Mouse (Mus musculus) adrenal gland, postnatal 0 days (tissue): ENCODE results near the gene Ifi27l2b. TPM values are rescaled to one million over a fixed set of nuclear protein-coding genes. Genes with fewer than 3 reads are reported as not detected.

Experiments used
- polyA plus RNA-seq: library from polyadenylated mRNA; unstranded; fragments of >200 nt; fragmentation: Nextera tagmentation; extraction: Ambion mirVana; gene quantifications from 2 replicates; pipeline ENCODE4 v1.2.1, GENCODE M21; 2015

Ifi27l2b gene
- polyA plus RNA-seq, result 0.25 and 1.2 TPM in 2 replicates

DNA sequence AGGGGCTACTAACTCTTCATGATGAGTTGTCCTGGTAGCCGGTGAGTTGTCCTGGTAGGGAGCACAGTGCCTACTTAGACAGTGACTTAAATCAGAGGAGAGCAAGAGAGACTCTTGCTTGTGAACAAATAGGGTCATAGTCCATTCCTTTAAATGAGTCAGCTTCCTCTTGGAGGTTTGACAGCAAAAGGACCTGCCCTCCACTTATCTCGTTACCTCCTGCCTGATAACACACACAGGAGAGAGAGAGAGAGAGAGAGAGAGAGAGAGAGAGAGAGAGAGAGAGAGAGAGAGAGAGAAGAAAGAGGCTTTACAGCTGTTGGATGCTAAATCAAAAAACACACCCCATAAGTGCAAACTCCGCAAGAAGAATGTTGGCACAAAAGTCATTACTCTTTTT, at the start of gene Ifi27l2b:
Ifi27l2b (minus strand) TSS at position 84 of the 400 bp plus-strand sequence.

GRCm38 (mm10) chr12:103443524-103443923, 13.5 kb downstream of the Ifi27l2b start, which contains the start of gene Ifi27l2a:
Ifi27l2a (minus strand) TSS chr12:103443680.

DNA sequence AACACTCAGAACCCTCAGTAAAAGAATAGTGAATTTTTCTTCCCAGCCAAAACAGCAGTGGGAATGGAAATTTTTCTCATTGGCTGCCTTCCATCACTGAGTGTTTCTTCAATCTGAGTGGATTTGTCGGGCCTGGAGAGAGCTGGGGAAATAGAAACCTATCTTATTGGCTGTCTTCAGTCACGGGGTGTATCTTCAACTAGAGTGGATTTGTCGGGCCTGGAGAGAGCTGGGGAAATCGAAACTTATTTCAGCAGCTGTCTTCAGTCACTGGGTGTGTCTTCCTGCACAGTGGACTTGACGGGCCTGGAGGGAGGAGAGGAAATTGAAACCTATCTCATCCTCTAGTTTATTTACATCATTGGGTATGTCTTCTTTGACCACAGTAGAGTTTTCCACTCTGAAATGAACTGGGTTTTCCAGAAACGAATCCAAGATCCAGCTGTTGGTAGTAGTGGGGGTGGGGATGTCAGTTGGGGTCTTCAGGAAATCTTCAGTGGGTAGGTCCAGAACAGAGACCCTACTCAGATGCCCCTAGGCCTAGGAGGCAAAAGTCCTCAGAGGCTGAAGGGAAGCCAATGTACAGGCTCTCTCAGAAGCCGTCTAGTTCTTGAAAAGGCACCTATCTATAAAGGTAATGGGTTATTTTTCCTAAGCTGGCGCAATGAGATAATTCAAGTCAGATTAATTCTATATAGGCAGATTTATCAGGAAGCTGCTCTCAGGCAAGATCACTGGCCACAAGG, 22.9 kb downstream of the Ifi27l2b start, which contains the start of gene Ifi27:
Ifi27 (plus strand) TSS at position 226 of the 746 bp plus-strand sequence.

GRCm38 (mm10) chr12:103425729-103426470, 31.1 kb downstream of the Ifi27l2b start, which contains the start of gene Ddx24:
Ddx24 (minus strand) TSS chr12:103425830.

DNA sequence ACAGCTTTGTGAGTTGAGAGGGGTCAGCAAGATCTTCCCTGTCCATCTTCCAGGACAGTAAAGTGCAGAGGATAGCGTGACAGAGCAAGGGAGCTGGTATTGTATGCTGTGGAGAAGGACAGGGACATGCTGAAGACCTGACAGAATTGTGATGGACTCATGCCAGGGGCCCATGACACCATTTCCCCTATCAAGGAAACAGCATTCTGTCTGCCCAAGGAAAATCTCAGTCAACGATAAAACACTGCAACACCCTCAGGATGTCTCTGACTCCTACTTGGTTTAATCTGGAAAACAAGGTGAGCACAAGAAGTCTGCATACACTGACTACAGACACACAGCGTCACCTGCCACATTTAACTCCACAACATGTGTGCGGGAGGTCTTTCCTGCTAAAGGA, 49.3 kb downstream of the Ifi27l2b start, which contains the start of gene 9330161L09Rik:
9330161L09Rik (minus strand) TSS at position 101 of the 400 bp plus-strand sequence.

Other genes starting within 250 kb of the Ifi27l2b start
- gene Prima1, start 215.1 kb downstream of the Ifi27l2b start, polyA plus RNA-seq, result 4.0 and 8.4 TPM in 2 replicates
- gene Fam181a, start 146.2 kb downstream of the Ifi27l2b start, polyA plus RNA-seq, result 0.12 and 0.30 TPM in 2 replicates
- 0.60 and 1.5 TPM in 2 replicates for gene Asb2, start 101.2 kb downstream of the Ifi27l2b start, polyA plus RNA-seq
- gene Otub2, start 68.5 kb downstream of the Ifi27l2b start, polyA plus RNA-seq, result 4.8 and 5.4 TPM in 2 replicates
- gene 9330161L09Rik, start 49.4 kb downstream of the Ifi27l2b start, polyA plus RNA-seq, result 0.14 and 0.20 TPM in 2 replicates
- gene Ddx24, start 31.4 kb downstream of the Ifi27l2b start, polyA plus RNA-seq, result 80.4 and 108 TPM in 2 replicates
- 467 and 633 TPM in 2 replicates for gene Ifi27, start 23.0 kb downstream of the Ifi27l2b start, polyA plus RNA-seq
- 213 and 463 TPM in 2 replicates for gene Ifi27l2a, start 13.5 kb downstream of the Ifi27l2b start, polyA plus RNA-seq
- 1.2 and 1.5 TPM in 2 replicates for gene Ppp4r4, start 75.1 kb upstream of the Ifi27l2b start, polyA plus RNA-seq
- 1.3 and 1.5 TPM in 2 replicates for gene Serpina10, start 174.2 kb upstream of the Ifi27l2b start, polyA plus RNA-seq
- 0.65 and 0.69 TPM in 2 replicates for gene Serpina6, start 200.0 kb upstream of the Ifi27l2b start, polyA plus RNA-seq
- 0.08 TPM in 1 of 2 replicates, not detected in the other for gene Serpina16, start 218.9 kb upstream of the Ifi27l2b start, polyA plus RNA-seq
- not detected in 2 replicates for gene Serpina1f, start 238.3 kb upstream of the Ifi27l2b start, polyA plus RNA-seq